18 mouse cellular contexts compared by ENCODE assay signal in the genomic region with DNA sequence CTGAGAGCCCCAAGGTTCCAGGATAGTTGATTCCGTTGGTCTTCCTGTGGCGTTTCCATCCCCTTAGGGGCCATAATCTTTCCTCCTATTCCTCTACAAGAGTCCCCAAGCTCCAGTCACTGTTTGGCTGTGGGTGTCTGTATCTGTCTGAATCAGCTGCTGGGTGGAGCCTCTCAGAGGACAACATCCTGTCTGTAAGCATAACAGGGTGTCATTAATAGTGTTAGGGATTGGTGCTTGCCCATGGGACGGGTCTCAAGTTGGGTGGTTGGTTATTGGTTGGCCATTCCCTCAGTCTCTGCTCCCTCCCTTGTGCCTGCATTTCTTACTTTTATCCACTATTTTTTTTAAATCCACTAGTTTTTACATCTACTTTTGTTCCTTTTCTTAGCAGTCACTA. TPM values are rescaled to one million over a fixed set of nuclear protein-coding genes. Genes with fewer than 3 reads are reported as not detected.
A peak's percentile ranks its signal among the peaks of the same experiment; 100 is the strongest.
DNase-seq lines count a peak whose midpoint lies in the region; ATAC-seq lines count a peak whose summit lies in the region.
"Had no signal": no experiment of that assay in that cellular context is flagged by ENCODE, and none has a peak within 500 bp of the region (broad histone marks: within the 10 kb centered on the region; RNA-seq: fewer than 3 reads in every experiment).

No protein-coding gene starts in this region.

- ATAC-seq in CD4-positive, CD25-positive, alpha-beta regulatory T cell, adult 4 months, result peak; percentile 65
- ATAC-seq: forebrain, embryonic 14.5 days; forebrain, embryonic 16.5 days had no signal

- DNase-seq in lung, postnatal 10 days, result peak; percentile 3
- no peak for DNase-seq in lung, postnatal 14 days
- peak; percentile 5 for DNase-seq in CD4-positive, CD25-positive, alpha-beta regulatory T cell, adult 2 months (ENCODE audit: low read depth, low spot score)
- no peak for DNase-seq in cerebellum, postnatal 10 days
- DNase-seq in cerebellum, adult 18-20 months, result no peak
- DNase-seq: adrenal gland, adult 2 months; adrenal gland, postnatal 10 days; adrenal gland, postnatal 25 days; cerebellum, adult 11 months; cerebellum, adult 2 months; cerebellum, adult 9-10 months; cerebellum, postnatal 14 days; cerebellum, postnatal 36 days; embryo, embryonic 11 days had no signal

RNA-seq across cellular contexts. Expression of a gene that starts 20.7 kb away (rescaled TPM):
- polyA plus RNA-seq in CD4-positive, CD25-positive, alpha-beta regulatory T cell, adult 4 months (2017; shearing (Covaris generic)), result 1 to 10 TPM in 1 of 2 experiments, under 1 TPM in 1; 0.58 to 3.5 TPM
- polyA plus RNA-seq: erythroblast, embryonic 14.5 days had no signal

Comparison
In these comparisons a context has a peak if more than half of its experiments do, and no peak if none do; other contexts are left out.
1. DNase-seq: peak in lung, postnatal 10 days (single experiment) and CD4-positive, CD25-positive, alpha-beta regulatory T cell, adult 2 months (single experiment); none in lung, postnatal 14 days (single experiment), cerebellum, postnatal 10 days (0 of 2) and cerebellum, adult 18-20 months (0 of 2).